Mouse (Mus musculus): ENCODE data around the gene Figla.

Gene Figla

GRCm38 (mm10) chr6:86069856-86070255, 53.9 kb downstream of the Figla start:
- no peak for DNase-seq (ENCODE audit: low spot score)

GRCm38 (mm10) chr6:86070277-86070676, 54.3 kb downstream of the Figla start:
- DNase-seq (ENCODE audit: low spot score), result no peak

All from ovary, postnatal 14 days (tissue).